Mouse (Mus musculus) ES-E14 (cell line): Measurements from ENCODE around the gene Gm7029. TPM values are rescaled to one million over a fixed set of nuclear protein-coding genes. Genes with fewer than 3 reads are reported as not detected.

ENCODE experiments used
- DNase-seq: peaks from one replicate; pipeline ENCODE4 v3.0.0-alpha.2; 2013; ENCODE audit warnings: low read depth, low spot score
- H3K27ac ChIP-seq: 2 replicates; pipeline ENCODE4 v1.5.1; 2012; ENCODE audit warnings: low read depth, mild to moderate bottlenecking, low read length, moderate library complexity, mixed read lengths; ENCODE audit not compliant: poor library complexity, insufficient read depth, severe bottlenecking
- H3K36me3 ChIP-seq: 2 replicates; pipeline ENCODE4 v1.6.1; 2012; ENCODE audit warnings: mild to moderate bottlenecking, low read length, moderate library complexity, mixed read lengths; ENCODE audit not compliant: control insufficient read depth, poor library complexity, insufficient read depth, severe bottlenecking
- H3K4me1 ChIP-seq, 2 experiments: fragments of 150-350 bp in 1 of 2; sonication (generic) in 1 of 2; 2 replicates each; pipeline ENCODE4 v1.6.1; 2012; ENCODE audit warnings: low read length in 2 of 2, mild to moderate bottlenecking in 1 of 2, mixed read lengths in 1 of 2; ENCODE audit not compliant: control insufficient read depth in 2 of 2, insufficient read depth in 2 of 2, poor library complexity in 1 of 2
- H3K4me3 ChIP-seq, 2 experiments: fragments of 150-350 bp in 1 of 2; sonication (generic) in 1 of 2; 2 replicates each; pipeline ENCODE4 v1.5.1; 2012; ENCODE audit warnings: low read length in 2 of 2, low read depth in 1 of 2, mild to moderate bottlenecking in 1 of 2, mixed read lengths in 1 of 2; ENCODE audit not compliant: insufficient read depth in 1 of 2, poor library complexity in 1 of 2, severe bottlenecking in 1 of 2
- H3K9ac ChIP-seq: 2 replicates; pipeline ENCODE4 v1.6.1; 2012; ENCODE audit warnings: low read depth, mild to moderate bottlenecking, low read length, mixed read lengths; ENCODE audit not compliant: poor library complexity, insufficient read depth, severe bottlenecking
- H3K9me3 ChIP-seq: fragments of 150-350 bp; sonication (generic); 2 replicates; pipeline ENCODE4 v1.6.1; 2012; ENCODE audit warnings: low read depth, mild to moderate bottlenecking, low read length; ENCODE audit not compliant: control insufficient read depth, insufficient read depth
- CHD2 ChIP-seq: IDR thresholded peaks from 2 replicates; pipeline ENCODE4 v1.6.1; 2014; ENCODE audit warnings: mild to moderate bottlenecking, low read depth, low read length, inconsistent platforms
- HCFC1 ChIP-seq: IDR thresholded peaks from 2 replicates; pipeline ENCODE4 v1.6.1; 2012; ENCODE audit warnings: low read length, inconsistent platforms, borderline replicate concordance; ENCODE audit not compliant: insufficient read depth
- MAFK ChIP-seq: IDR thresholded peaks from 2 replicates; pipeline ENCODE4 v1.6.1; 2014; ENCODE audit warnings: mild to moderate bottlenecking, low read depth, low read length, inconsistent platforms; ENCODE audit not compliant: insufficient read depth
- ZC3H11A ChIP-seq: IDR thresholded peaks from 2 replicates; pipeline ENCODE4 v1.6.1; 2012; ENCODE audit warnings: low read depth, mild to moderate bottlenecking, inconsistent platforms, low read length, borderline replicate concordance
- ZNF384 ChIP-seq: IDR thresholded peaks from 2 replicates; pipeline ENCODE4 v1.6.1; 2012; ENCODE audit warnings: low read depth, low read length, inconsistent platforms
- in situ Hi-C, 2 experiments: fragments of 600-800 bp; cut with MboI; formaldehyde crosslinking; loops; one replicate each; pipeline ENCODE4 v1.15.1; 2025; ENCODE audit warnings: low sequenced_read_pairs in 2 of 2, inconsistent platforms in 1 of 2; ENCODE audit not compliant: unreplicated experiment in 2 of 2
- total RNA-seq: library from RNA; depleted of rRNA; stranded (reverse); fragments of 300-350 nt; gene quantifications from 2 replicates; pipeline ENCODE4 v1.2.3, GENCODE M21; 2012

The Gm7029 gene
- total RNA-seq, 1 experiment: 11.6 TPM

GRCm38 (mm10) chr17:33848139-33848538 is 25.5 kb upstream of the Gm7029 start:
- in situ Hi-C loops: no loop called here
- Histone ChIP-seq H3K4me1 (peaks cover 0 to 8% of the 10 kb centered on the region in 2 experiments; a peak in 1 of 4 replicates), H3K9ac (no peak overlapping the region), H3K36me3 (peaks cover 16% of the 10 kb centered on the region; the same call in 1 of the 2 replicates), H3K9me3 (no peaks in the 10 kb centered on the region), H3K27ac (no peak overlapping the region), H3K4me3 (no peak overlapping the region)
- no peak for TF ChIP-seq ZNF384
- no peak for TF ChIP-seq ZC3H11A
- TF ChIP-seq MAFK: no peak
- TF ChIP-seq CHD2: no peak
- no peak for TF ChIP-seq HCFC1
- no peak for DNase-seq

- no peaks in the 10 kb centered on the region; a peak in 1 of 4 replicates for H3K4me1 ChIP-seq
- no peak overlapping the region for H3K9ac ChIP-seq
- TF ChIP-seq ZNF384: no peak
- no peak for DNase-seq
- no peak overlapping the region for H3K27ac ChIP-seq
- no peaks in the 10 kb centered on the region for H3K9me3 ChIP-seq
- H3K4me3 ChIP-seq: no peak overlapping the region
- peaks cover 16% of the 10 kb centered on the region; the same call in 1 of the 2 replicates for H3K36me3 ChIP-seq
- in situ Hi-C loops: no loop called here
Measured at GRCm38 (mm10) chr17:33851331-33851730, 22.3 kb upstream of the Gm7029 start.

GRCm38 (mm10) chr17:33857816-33858215 is 15.8 kb upstream of the Gm7029 start:
- Histone ChIP-seq H3K4me1 (no peaks in the 10 kb centered on the region), H3K27ac (peak overlapping the region; percentile 60; the same call in 1 of the 2 replicates), H3K36me3 (no peaks in the 10 kb centered on the region), H3K9ac (no peak overlapping the region), H3K9me3 (no peaks in the 10 kb centered on the region), H3K4me3 (no peak overlapping the region)
- DNase-seq: no peak
- no peak for TF ChIP-seq ZC3H11A
- no peak for TF ChIP-seq ZNF384
- no peak for TF ChIP-seq CHD2
- no peak for TF ChIP-seq HCFC1
- no peak for TF ChIP-seq MAFK
- in situ Hi-C loops: no loop called here

GRCm38 (mm10) chr17:33865330-33866030 is 8.2 kb upstream of the Gm7029 start:
- H3K4me3 ChIP-seq: 0 out of 4 replicates have a peak overlapping the region, but pooled peaks of 1 of the 2 experiments have one; percentile 25
- no peak overlapping the region; the same call in 1 of the 2 replicates for H3K27ac ChIP-seq
- peak overlapping the region; percentile 73; the same call in 1 of the 2 replicates for H3K9ac ChIP-seq
- in situ Hi-C loops: no loop called here
- no peaks in the 10 kb centered on the region for H3K9me3 ChIP-seq
- peak; percentile 77 for DNase-seq
- TF ChIP-seq HCFC1: peak; percentile 23; the same call in 1 of the 2 replicates
- no peak for TF ChIP-seq MAFK
- TF ChIP-seq ZC3H11A: 0 out of 2 replicates have a peak, but pooled peaks have one; percentile 18
- no peaks in the 10 kb centered on the region for H3K36me3 ChIP-seq
- H3K4me1 ChIP-seq: 0 out of 4 replicates have a peak, but pooled peaks cover 0 to 2% of the 10 kb centered on the region in 2 experiments
